Mouse (Mus musculus) testis, adult 2 months (tissue): ENCODE data around the gene Cdhr1.

Experiments
- CTCF ChIP-seq: fragments of 200-500 bp; IDR thresholded peaks from 2 replicates; pipeline ENCODE4 v1.5.1; 2012; ENCODE audit warnings: low read depth, mild to moderate bottlenecking, inconsistent platforms, low read length, moderate library complexity; ENCODE audit not compliant: control insufficient read depth, insufficient read depth, insufficient replicate concordance
- POLR2A ChIP-seq: fragments of 200-500 bp; IDR thresholded peaks from 2 replicates; pipeline ENCODE4 v1.6.1; 2012; ENCODE audit warnings: low read depth, mild to moderate bottlenecking, inconsistent platforms, low read length, moderate library complexity; ENCODE audit not compliant: control insufficient read depth

- no peak for TF ChIP-seq CTCF
- no peak for TF ChIP-seq POLR2A
These were observed 4.3 kb upstream of the Cdhr1 start for GRCm38 (mm10) chr14:37102484-37102883.
